Mouse (Mus musculus) testis, adult 2 months (tissue): ENCODE measurements at regions not wholly inside any gene's neighbourhood (a gene's known extent, or its start where the extent isn't known, plus 50 kb on each side); places are given as distances from the start of the nearest gene placed in this dataset.
"Not testable (repeated sequence)": the region's sequence is repeated elsewhere in the genome, so short reads cannot be mapped to it uniquely, and the experiment has no call there.

Source experiments
- H3K27ac ChIP-seq: fragments of 200-500 bp; 2 replicates; pipeline ENCODE4 v1.5.1; 2012; ENCODE audit warnings: low read depth, low read length; ENCODE audit not compliant: control insufficient read depth, insufficient read depth
- H3K27me3 ChIP-seq: fragments of 200-500 bp; 2 replicates; pipeline ENCODE4 v1.6.1; 2012; ENCODE audit warnings: mild to moderate bottlenecking, low read length, moderate library complexity; ENCODE audit not compliant: control insufficient read depth, insufficient read depth
- H3K36me3 ChIP-seq: fragments of 200-500 bp; 2 replicates; pipeline ENCODE4 v1.6.1; 2012; ENCODE audit warnings: mild to moderate bottlenecking, low read length; ENCODE audit not compliant: control insufficient read depth, insufficient read depth
- H3K4me1 ChIP-seq: fragments of 200-500 bp; 2 replicates; pipeline ENCODE4 v1.6.1; 2012; ENCODE audit warnings: low read length; ENCODE audit not compliant: control insufficient read depth, insufficient read depth
- H3K4me3 ChIP-seq: fragments of 200-500 bp; 2 replicates; pipeline ENCODE4 v1.5.1; 2012; ENCODE audit warnings: low read depth, mild to moderate bottlenecking, low read length, moderate library complexity, mixed read lengths; ENCODE audit not compliant: control insufficient read depth
- CTCF ChIP-seq: fragments of 200-500 bp; IDR thresholded peaks from 2 replicates; pipeline ENCODE4 v1.5.1; 2012; ENCODE audit warnings: low read depth, mild to moderate bottlenecking, inconsistent platforms, low read length, moderate library complexity; ENCODE audit not compliant: control insufficient read depth, insufficient read depth, insufficient replicate concordance
- POLR2A ChIP-seq: fragments of 200-500 bp; IDR thresholded peaks from 2 replicates; pipeline ENCODE4 v1.6.1; 2012; ENCODE audit warnings: low read depth, mild to moderate bottlenecking, inconsistent platforms, low read length, moderate library complexity; ENCODE audit not compliant: control insufficient read depth

- H3K27ac ChIP-seq: no peak overlapping the region
- no peak overlapping the region for H3K4me3 ChIP-seq
- no peaks in the 10 kb centered on the region for H3K36me3 ChIP-seq
- H3K27me3 ChIP-seq: no peaks in the 10 kb centered on the region
- TF ChIP-seq CTCF (no peak), POLR2A (no peak)
- H3K4me1 ChIP-seq: no peaks in the 10 kb centered on the region
Observed at GRCm38 (mm10) chr13:4712698-4713097, 103.7 kb upstream of the Akr1e1 start.

- H3K4me1 ChIP-seq, H3K27me3 ChIP-seq, H3K4me3 ChIP-seq, H3K27ac ChIP-seq, H3K36me3 ChIP-seq: not testable (repeated sequence)
Observed at GRCm38 (mm10) chr13:4699591-4699990, 90.6 kb upstream of the Akr1e1 start.

- Histone ChIP-seq H3K27me3 (no peaks in the 10 kb centered on the region), H3K27ac (no peak overlapping the region), H3K4me3 (no peak overlapping the region), H3K36me3 (no peaks in the 10 kb centered on the region), H3K4me1 (no peaks in the 10 kb centered on the region)
- TF ChIP-seq POLR2A (no peak), CTCF (no peak)
Observed at GRCm38 (mm10) chr13:4666375-4667140, 57.6 kb upstream of the Akr1e1 start.

GRCm38 (mm10) chr13:4663390-4663789, 54.4 kb upstream of the Akr1e1 start:
- no peaks in the 10 kb centered on the region for H3K27me3 ChIP-seq
- H3K27ac ChIP-seq: no peak overlapping the region
- TF ChIP-seq CTCF: no peak
- TF ChIP-seq POLR2A: no peak
- H3K4me1 ChIP-seq: no peaks in the 10 kb centered on the region
- no peaks in the 10 kb centered on the region for H3K36me3 ChIP-seq
- no peak overlapping the region for H3K4me3 ChIP-seq

- Histone ChIP-seq H3K4me1 (no peaks in the 10 kb centered on the region), H3K27me3 (no peaks in the 10 kb centered on the region), H3K4me3 (no peak overlapping the region), H3K36me3 (no peaks in the 10 kb centered on the region), H3K27ac (no peak overlapping the region)
- no peak for TF ChIP-seq CTCF
- no peak for TF ChIP-seq POLR2A
Observed at GRCm38 (mm10) chr13:4662336-4663101, 53.5 kb upstream of the Akr1e1 start.
